Mouse (Mus musculus) liver, embryonic 16.5 days (tissue): ENCODE results near the gene Ddx19b. TPM values are rescaled to one million over a fixed set of nuclear protein-coding genes. Genes with fewer than 3 reads are reported as not detected.
"Not testable (repeated sequence)": the region's sequence is repeated elsewhere in the genome, so short reads cannot be mapped to it uniquely, and the experiment has no call there.

Experiments
- ATAC-seq: fragments of 200-750 bp; cut with Nextera tagmentation; 2 replicates; pipeline ENCODE4 v1.8.0; 2017; ENCODE audit warnings: low read depth, mild to moderate bottlenecking, moderate number of reproducible peaks, moderate library complexity
- H3K27ac ChIP-seq: fragments of 300-500 bp; sonication (generic); 2 replicates; pipeline ENCODE4 v1.5.1; 2014; ENCODE audit warnings: mild to moderate bottlenecking, low read length
- H3K27me3 ChIP-seq: fragments of 300-500 bp; sonication (generic); 2 replicates; pipeline ENCODE4 v1.6.1; 2014; ENCODE audit warnings: low read depth, low read length, mixed read lengths; ENCODE audit not compliant: control insufficient read depth, insufficient read depth
- H3K36me3 ChIP-seq: fragments of 300-500 bp; sonication (generic); 2 replicates; pipeline ENCODE4 v1.6.1; 2014; ENCODE audit warnings: mild to moderate bottlenecking; ENCODE audit not compliant: control insufficient read depth, insufficient read depth
- H3K4me1 ChIP-seq: fragments of 300-500 bp; sonication (generic); 2 replicates; pipeline ENCODE4 v1.6.1; 2014; ENCODE audit warnings: low read depth, low read length, mixed read lengths; ENCODE audit not compliant: control insufficient read depth
- H3K4me2 ChIP-seq: fragments of 300-500 bp; sonication (generic); 2 replicates; pipeline ENCODE4 v1.6.1; 2014; ENCODE audit warnings: low read depth, low read length, mixed read lengths
- H3K4me3 ChIP-seq: fragments of 300-500 bp; sonication (generic); 2 replicates; pipeline ENCODE4 v1.5.1; 2014; ENCODE audit warnings: low read depth, mild to moderate bottlenecking, low read length
- H3K9ac ChIP-seq: fragments of 300-500 bp; sonication (generic); 2 replicates; pipeline ENCODE4 v1.6.1; 2014; ENCODE audit warnings: low read depth, low read length
- H3K9me3 ChIP-seq: fragments of 300-500 bp; sonication (generic); replicated peaks from 2 replicates; pipeline ENCODE4 v1.6.1; 2016; ENCODE audit warnings: low read length; ENCODE audit not compliant: control insufficient read depth
- WGBS: fragments of 180-500 bp; shearing (Covaris S2); extraction: QIAGEN DNeasy Blood & Tissue Kit; methylation state at CpG from one replicate; pipeline ENCODE4 v1.1.7; 2014; ENCODE audit not compliant: insufficient replicate concordance; 5-methylcytosine and 5-hydroxymethylcytosine counted together
- polyA plus RNA-seq: library from polyadenylated mRNA; unstranded; fragments of >200 nt; fragmentation: Nextera tagmentation; extraction: Ambion mirVana; gene quantifications from 2 replicates; pipeline ENCODE4 v1.2.1, GENCODE M21; 2015

Gene Ddx19b
- polyA plus RNA-seq, 1 experiment from 2014 or later: 2.7 TPM

DNA sequence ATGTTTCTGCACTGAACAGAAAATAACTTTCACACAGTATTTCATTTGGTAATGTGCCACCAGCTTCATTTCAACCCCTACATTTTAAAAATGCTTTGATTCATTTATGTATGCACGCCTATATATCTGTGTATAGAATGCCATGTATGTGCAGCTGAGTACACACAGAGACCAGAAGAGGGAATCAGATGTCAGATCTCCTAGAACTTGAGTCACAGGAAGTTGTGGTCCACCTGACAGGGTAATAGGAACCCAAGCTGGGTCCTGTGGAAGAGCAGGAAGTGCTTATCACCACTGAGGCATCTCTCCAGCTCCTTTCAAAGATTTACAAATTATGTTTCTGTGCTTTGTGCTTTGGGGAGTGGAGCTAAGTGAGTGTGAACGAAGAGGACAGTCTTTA, 50.2 kb downstream of the Ddx19b start:
- Histone ChIP-seq H3K9me3 (no peaks in the 10 kb centered on the region), H3K27ac (no peak overlapping the region), H3K4me2 (no peak overlapping the region), H3K4me3 (no peak overlapping the region), H3K27me3 (no peaks in the 10 kb centered on the region), H3K36me3 (peaks cover 50% of the 10 kb centered on the region), H3K4me1 (no peaks in the 10 kb centered on the region), H3K9ac (no peak overlapping the region)
- 48% methylated on average over 2 of the region's 2 CpGs for WGBS
- ATAC-seq: no peak

- H3K36me3 ChIP-seq: peaks cover 29% of the 10 kb centered on the region
Measured at GRCm38 (mm10) chr8:110977987-110978386, 53.6 kb downstream of the Ddx19b start.

GRCm38 (mm10) chr8:110976532-110976931, 55.0 kb downstream of the Ddx19b start:
- H3K27ac ChIP-seq, H3K4me1 ChIP-seq, H3K4me2 ChIP-seq, H3K27me3 ChIP-seq, H3K9me3 ChIP-seq, H3K4me3 ChIP-seq, H3K9ac ChIP-seq: not testable (repeated sequence)
- WGBS: 87% methylated on average over 8 of the region's 8 CpGs
- ATAC-seq: 0 out of 2 replicates have a peak, but pooled peaks have one; percentile 16
- H3K36me3 ChIP-seq: peaks cover 24% of the 10 kb centered on the region

More at GRCm38 (mm10) chr8:110977987-110978386, 53.6 kb downstream of the Ddx19b start:
- H3K4me2 ChIP-seq, H3K9ac ChIP-seq, ATAC-seq, H3K4me3 ChIP-seq, H3K4me1 ChIP-seq, H3K27me3 ChIP-seq, H3K9me3 ChIP-seq, H3K27ac ChIP-seq: not testable (repeated sequence)
- WGBS: 93% methylated on average over 2 of the region's 2 CpGs

DNA sequence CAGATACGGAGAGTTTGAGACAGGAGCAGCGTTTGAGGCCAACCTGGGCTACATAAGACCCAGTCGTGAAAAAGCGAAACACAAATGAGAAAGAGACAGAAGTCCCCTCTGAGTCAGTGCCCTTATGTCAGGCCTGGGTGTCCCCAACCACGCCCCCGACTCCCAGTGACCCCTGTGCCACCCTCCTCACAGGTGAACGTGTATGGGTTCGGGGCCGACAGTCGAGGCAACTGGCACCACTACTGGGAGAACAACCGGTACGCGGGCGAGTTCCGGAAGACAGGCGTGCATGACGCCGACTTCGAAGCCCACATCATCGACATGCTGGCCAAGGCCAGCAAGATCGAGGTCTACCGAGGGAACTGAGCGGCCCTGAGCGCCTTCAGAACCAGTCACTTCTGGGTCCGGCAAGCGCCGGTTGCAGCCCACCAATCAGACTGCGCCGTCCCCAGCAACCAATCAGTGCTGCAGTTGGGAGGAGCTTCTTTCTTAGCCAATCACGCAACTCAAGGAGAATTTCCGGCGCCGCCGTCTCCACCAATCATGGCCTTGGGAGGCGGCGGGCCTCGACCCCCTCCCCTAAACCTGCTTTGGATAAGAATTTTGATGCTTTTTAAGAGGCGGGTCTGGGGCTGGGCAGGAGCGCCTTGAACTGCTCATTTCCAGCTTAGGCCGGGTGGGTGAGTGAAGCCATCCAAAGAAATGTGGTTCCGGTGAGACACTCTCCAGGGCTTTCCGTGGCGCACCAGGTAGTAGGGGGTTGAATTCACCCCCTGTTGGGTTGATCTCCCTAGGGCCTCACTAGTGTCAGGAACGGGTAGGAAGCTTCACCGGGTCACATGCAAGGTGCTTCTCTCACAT, 61.4 kb downstream of the Ddx19b start:
- H3K27me3 ChIP-seq: no peaks in the 10 kb centered on the region
- peaks cover 31% of the 10 kb centered on the region for H3K36me3 ChIP-seq
- peaks cover 12% of the 10 kb centered on the region for H3K4me1 ChIP-seq
- peak overlapping the region; percentile 60 for H3K4me3 ChIP-seq
- H3K9ac ChIP-seq: peak overlapping the region; percentile 65
- 0 out of 2 replicates have a peak overlapping the region, but pooled peaks have one; percentile 12 for H3K27ac ChIP-seq
- WGBS: 5% methylated on average over 45 of the region's 45 CpGs
- H3K9me3 ChIP-seq: no peaks in the 10 kb centered on the region
- peak overlapping the region; percentile 89 for H3K4me2 ChIP-seq
- peak; percentile 94 for ATAC-seq

DNA sequence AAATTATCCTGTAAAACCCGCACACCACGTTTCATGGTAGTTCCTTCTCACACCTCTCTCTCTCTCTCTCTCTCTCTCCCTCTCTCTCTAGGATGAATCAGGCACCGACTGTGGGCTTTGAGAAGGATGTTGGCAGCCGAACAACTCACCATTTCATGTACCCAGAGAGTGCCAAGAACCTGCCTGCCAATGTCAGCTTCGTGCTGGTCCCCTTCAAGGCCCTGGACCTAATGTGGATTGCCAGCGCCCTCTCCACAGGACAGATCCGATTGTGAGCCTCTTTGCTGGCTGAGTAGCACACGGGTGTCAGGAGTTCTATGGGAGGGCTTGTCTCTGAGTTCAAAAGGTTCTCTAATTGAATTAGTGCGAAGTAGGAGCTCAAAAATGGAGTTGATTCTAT, 64.2 kb downstream of the Ddx19b start:
- H3K4me2 ChIP-seq: no peak overlapping the region
- H3K27ac ChIP-seq: no peak overlapping the region
- H3K4me3 ChIP-seq: no peak overlapping the region
- ATAC-seq: no peak
- H3K27me3 ChIP-seq: no peaks in the 10 kb centered on the region
- H3K4me1 ChIP-seq: peaks cover 12% of the 10 kb centered on the region
- peaks cover 39% of the 10 kb centered on the region for H3K36me3 ChIP-seq
- no peak overlapping the region for H3K9ac ChIP-seq
- no peaks in the 10 kb centered on the region for H3K9me3 ChIP-seq
- 81% methylated on average over 9 of the region's 9 CpGs for WGBS

DNA sequence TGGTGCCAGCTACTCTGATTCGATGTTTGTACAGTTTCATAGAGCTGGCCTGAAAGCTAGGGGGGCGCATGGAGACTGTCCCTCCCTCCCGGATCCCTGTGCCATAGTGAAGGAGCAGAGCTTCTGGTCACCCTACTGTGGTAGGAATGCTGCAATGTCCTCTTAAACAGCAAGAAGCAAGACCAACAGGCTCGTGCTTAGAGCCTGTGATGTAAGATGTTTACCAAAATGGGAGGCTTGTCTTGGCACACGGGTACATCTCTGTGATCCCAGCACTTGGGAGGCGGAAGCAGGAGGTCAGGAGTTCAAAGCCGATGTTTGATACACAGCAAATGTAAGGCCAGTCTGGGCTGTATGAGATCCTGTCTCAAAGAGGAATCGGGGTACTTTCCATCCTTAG, 65.0 kb downstream of the Ddx19b start:
- WGBS: 80% methylated on average over 8 of the region's 8 CpGs

DNA sequence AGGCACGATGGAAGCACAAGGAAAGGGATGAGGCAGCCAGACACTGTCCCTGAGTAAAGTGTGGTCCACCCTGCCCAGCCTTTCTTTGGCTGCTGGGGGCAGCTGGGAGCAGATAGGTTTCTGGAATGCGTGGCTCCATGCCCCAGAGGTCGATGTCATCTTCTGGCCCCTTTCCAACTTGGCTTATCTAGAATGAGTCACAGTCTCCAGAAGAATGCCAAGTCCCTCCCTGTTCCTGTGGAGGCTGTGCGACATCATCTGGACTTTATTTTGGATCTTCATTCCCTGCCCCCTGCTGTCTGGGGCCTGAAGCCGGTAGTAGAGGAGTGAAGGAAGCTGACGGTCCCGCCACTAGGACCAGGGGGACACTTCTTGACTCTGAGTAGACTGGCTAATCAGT, 66.0 kb downstream of the Ddx19b start:
- H3K9ac ChIP-seq: no peak overlapping the region
- H3K9me3 ChIP-seq: no peaks in the 10 kb centered on the region
- H3K27ac ChIP-seq: no peak overlapping the region
- peaks cover 8% of the 10 kb centered on the region for H3K4me1 ChIP-seq
- H3K36me3 ChIP-seq: peaks cover 44% of the 10 kb centered on the region
- no peak for ATAC-seq
- no peak overlapping the region for H3K4me3 ChIP-seq
- WGBS: 54% methylated on average over 7 of the region's 7 CpGs
- H3K4me2 ChIP-seq: no peak overlapping the region
- no peaks in the 10 kb centered on the region for H3K27me3 ChIP-seq

More for the DNA sequence above, 65.0 kb downstream of the Ddx19b start:
- H3K9ac ChIP-seq: no peak overlapping the region
- H3K27me3 ChIP-seq: no peaks in the 10 kb centered on the region
- H3K4me2 ChIP-seq: no peak overlapping the region
- peaks cover 12% of the 10 kb centered on the region for H3K4me1 ChIP-seq
- no peaks in the 10 kb centered on the region for H3K9me3 ChIP-seq
- ATAC-seq: no peak
- no peak overlapping the region for H3K27ac ChIP-seq
- H3K36me3 ChIP-seq: peaks cover 46% of the 10 kb centered on the region
- no peak overlapping the region for H3K4me3 ChIP-seq

DNA sequence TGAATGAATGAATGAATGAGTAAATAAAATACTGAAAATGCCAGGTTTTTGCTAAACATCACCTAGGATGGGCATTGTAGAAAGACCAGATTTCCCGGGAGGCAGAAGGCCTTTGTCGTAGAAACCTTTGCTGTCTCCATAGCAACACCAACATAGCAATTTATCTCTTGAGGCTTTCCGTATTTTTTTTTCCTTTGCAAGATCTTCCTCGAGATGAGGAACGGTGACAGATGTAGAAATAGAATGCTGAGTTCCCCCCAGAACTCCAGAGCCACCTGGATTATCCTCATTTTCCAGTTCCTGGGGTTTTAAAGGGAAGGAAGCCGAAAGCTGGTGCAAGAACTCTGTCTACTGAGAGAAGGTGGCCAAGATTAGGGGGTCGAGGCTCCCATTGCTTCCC, 66.9 kb downstream of the Ddx19b start:
- ATAC-seq: no peak
- no peak overlapping the region for H3K27ac ChIP-seq
- H3K4me1 ChIP-seq: peaks cover 3% of the 10 kb centered on the region
- peaks cover 42% of the 10 kb centered on the region for H3K36me3 ChIP-seq
- H3K4me3 ChIP-seq: no peak overlapping the region
- WGBS: 75% methylated on average over 7 of the region's 7 CpGs
- no peaks in the 10 kb centered on the region for H3K27me3 ChIP-seq
- H3K9ac ChIP-seq: no peak overlapping the region
- no peak overlapping the region for H3K4me2 ChIP-seq
- no peaks in the 10 kb centered on the region for H3K9me3 ChIP-seq

DNA sequence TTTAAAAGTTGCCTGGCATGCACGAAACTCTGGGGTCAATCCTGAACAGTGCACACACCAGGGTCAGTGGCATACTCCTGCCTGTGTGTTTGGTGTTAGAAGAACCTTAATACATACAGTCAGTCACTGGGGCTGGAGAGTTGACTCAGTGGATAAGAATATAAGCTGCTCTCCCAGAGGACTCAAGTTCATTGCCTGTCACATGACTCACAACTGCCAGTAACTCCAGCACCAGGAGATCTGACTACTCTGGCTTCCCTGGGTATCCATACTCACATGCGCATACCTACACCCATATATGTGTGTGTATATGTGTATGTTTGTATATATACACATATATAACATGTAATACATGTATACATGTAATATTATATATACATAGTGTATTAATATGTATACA, 68.5 kb downstream of the Ddx19b start:
- Histone ChIP-seq H3K9ac (no peak overlapping the region), H3K36me3 (peaks cover 43% of the 10 kb centered on the region), H3K9me3 (no peaks in the 10 kb centered on the region), H3K27me3 (no peaks in the 10 kb centered on the region), H3K27ac (no peak overlapping the region), H3K4me2 (no peak overlapping the region), H3K4me1 (no peaks in the 10 kb centered on the region; the same call in 1 of the 2 replicates), H3K4me3 (no peak overlapping the region)
- ATAC-seq: no peak
- 85% methylated on average over 2 of the region's 2 CpGs for WGBS
